In the genomic region with DNA sequence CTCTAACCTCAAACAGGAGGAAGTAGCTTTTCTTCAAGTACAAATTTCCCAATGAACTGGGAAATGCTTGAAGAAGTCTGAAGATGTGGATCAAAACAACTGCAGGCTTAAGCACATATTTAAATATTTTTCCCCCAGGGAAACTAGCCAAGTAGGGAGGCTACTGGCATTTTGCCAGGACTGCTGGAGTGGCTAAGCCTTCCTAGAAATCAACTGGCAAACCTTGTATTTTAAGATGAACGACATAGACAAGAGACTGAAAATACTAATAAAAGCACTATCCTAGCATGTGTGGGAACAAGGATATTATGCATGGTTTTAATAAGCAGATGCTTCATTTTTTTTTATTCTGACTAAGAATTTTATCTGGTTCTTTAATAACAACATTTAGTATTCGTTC, we compare ENCODE assay signal across 9 mouse cellular contexts. TPM values are rescaled to one million over a fixed set of nuclear protein-coding genes. Genes with fewer than 3 reads are reported as not detected.
DNase-seq lines count a peak whose midpoint lies in the region; ATAC-seq lines count a peak whose summit lies in the region.
"Had no signal": no experiment of that assay in that cellular context is flagged by ENCODE, and none has a peak within 500 bp of the region (broad histone marks: within the 10 kb centered on the region; RNA-seq: fewer than 3 reads in every experiment).

No protein-coding gene starts in this region.

- H3K4me1 ChIP-seq in forebrain, embryonic 15.5 days, result peaks cover 27% of the 10 kb centered on the region

- H3K27ac ChIP-seq in forebrain, embryonic 15.5 days (replicated peaks), result no peak overlapping the region
- H3K27ac ChIP-seq: neural tube, embryonic 12.5 days had no signal

- H3K4me2 ChIP-seq in forebrain, embryonic 15.5 days (replicated peaks), result no peak overlapping the region
- H3K4me2 ChIP-seq: neural tube, embryonic 12.5 days had no signal

- WGBS in forebrain, embryonic 15.5 days, result 23% methylated on average over 2 of the region's 2 CpGs

- no peak for ATAC-seq in forebrain, embryonic 15.5 days (replicated peaks)

- no peaks in the 10 kb centered on the region for H3K27me3 ChIP-seq in forebrain, embryonic 15.5 days
- H3K27me3 ChIP-seq: neural tube, embryonic 12.5 days had no signal

- no peaks in the 10 kb centered on the region for H3K36me3 ChIP-seq in forebrain, embryonic 15.5 days
- H3K36me3 ChIP-seq: neural tube, embryonic 12.5 days had no signal

- DNase-seq in gastrocnemius, postnatal 10 days, result peak; percentile 27
- no peak for DNase-seq in gastrocnemius, postnatal 25 days
- peak; percentile 42 for DNase-seq in urinary bladder, postnatal 25 days (ENCODE audit: low spot score)
- no peak for DNase-seq in urinary bladder, postnatal 10 days (ENCODE audit: low spot score)
- DNase-seq in kidney, postnatal 10 days, result peak; percentile 84
- DNase-seq in skeletal muscle tissue, adult 2 months (ENCODE audit: low read depth, low spot score), result peak; percentile 16
- DNase-seq in thymus, postnatal 0 days (ENCODE audit: low spot score), result no peak

- no peak overlapping the region for H3K9ac ChIP-seq in forebrain, embryonic 15.5 days (replicated peaks)
- H3K9ac ChIP-seq: neural tube, embryonic 12.5 days had no signal

- H3K9me3 ChIP-seq in forebrain, embryonic 15.5 days, result no peaks in the 10 kb centered on the region
- H3K9me3 ChIP-seq: neural tube, embryonic 12.5 days had no signal

- no peak overlapping the region for H3K4me3 ChIP-seq in forebrain, embryonic 15.5 days
- H3K4me3 ChIP-seq: neural tube, embryonic 12.5 days had no signal

RNA-seq across cellular contexts. Expression of a gene that starts 2.4 kb away (rescaled TPM):
- total RNA-seq in gastrocnemius, postnatal 10 days (2021), result 10 to 100 TPM; 21.0 to 21.9 TPM
- total RNA-seq in gastrocnemius, postnatal 25 days (2021), result 10 to 100 TPM; 23.6 to 27.4 TPM
- polyA plus RNA-seq in forebrain, embryonic 15.5 days (2015; fragmentation: Nextera tagmentation; extraction: Ambion mirVana), result 16.5 and 16.7 TPM in 2 replicates
- 26.4 and 29.1 TPM in 2 replicates for polyA plus RNA-seq in thymus, postnatal 0 days (2015; fragmentation: Nextera tagmentation; extraction: Ambion mirVana)

RNA-seq across cellular contexts. Expression of a gene that starts 42.9 kb away (rescaled TPM):
- 10 to 100 TPM; 54.2 to 58.0 TPM for total RNA-seq in gastrocnemius, postnatal 10 days (2021)
- 10 to 100 TPM; 30.9 to 32.8 TPM for total RNA-seq in gastrocnemius, postnatal 25 days (2021)
- 12.8 and 14.8 TPM in 2 replicates for polyA plus RNA-seq in forebrain, embryonic 15.5 days (2015; fragmentation: Nextera tagmentation; extraction: Ambion mirVana)
- 72.0 and 89.7 TPM in 2 replicates for polyA plus RNA-seq in thymus, postnatal 0 days (2015; fragmentation: Nextera tagmentation; extraction: Ambion mirVana)

Comparison
In these comparisons a context has a peak if more than half of its experiments do, and no peak if none do; other contexts are left out.
1. DNase-seq: peak in gastrocnemius, postnatal 10 days (single experiment), urinary bladder, postnatal 25 days (single experiment), kidney, postnatal 10 days (single experiment) and skeletal muscle tissue, adult 2 months (single experiment); none in gastrocnemius, postnatal 25 days (single experiment), urinary bladder, postnatal 10 days (single experiment) and thymus, postnatal 0 days (single experiment).